Mouse (Mus musculus) midbrain, embryonic 11.5 days (tissue): ENCODE results near the gene Tbx5. TPM values are rescaled to one million over a fixed set of nuclear protein-coding genes. Genes with fewer than 3 reads are reported as not detected.

Source experiments
- ATAC-seq: fragments of 200-750 bp; cut with Nextera tagmentation; 2 replicates; pipeline ENCODE4 v1.8.0; 2017; ENCODE audit warnings: moderate TSS enrichment, moderate library complexity; ENCODE audit not compliant: low FRiP score
- DNase-seq: peaks from one replicate; pipeline ENCODE4 v3.0.0; 2015; ENCODE audit warnings: low spot score; ENCODE audit errors: missing footprints
- H3K27ac ChIP-seq: fragments of 300-500 bp; sonication (generic); 2 replicates; pipeline ENCODE4 v1.5.1; 2014; ENCODE audit warnings: low read depth, low read length
- H3K27me3 ChIP-seq: fragments of 300-500 bp; sonication (generic); 2 replicates; pipeline ENCODE4 v1.6.1; 2014; ENCODE audit warnings: mild to moderate bottlenecking, low read length, moderate library complexity, mixed read lengths; ENCODE audit not compliant: control insufficient read depth, insufficient read depth
- H3K36me3 ChIP-seq: fragments of 300-500 bp; sonication (generic); 2 replicates; pipeline ENCODE4 v1.6.1; 2014; ENCODE audit warnings: mild to moderate bottlenecking, low read length, moderate library complexity, mixed read lengths; ENCODE audit not compliant: control insufficient read depth, insufficient read depth
- H3K4me1 ChIP-seq: fragments of 300-500 bp; sonication (generic); 2 replicates; pipeline ENCODE4 v1.6.1; 2014; ENCODE audit warnings: low read length; ENCODE audit not compliant: control insufficient read depth, insufficient read depth
- H3K4me2 ChIP-seq: fragments of 300-500 bp; sonication (generic); 2 replicates; pipeline ENCODE4 v1.6.1; 2014; ENCODE audit warnings: mild to moderate bottlenecking, moderate library complexity
- H3K4me3 ChIP-seq: fragments of 300-500 bp; sonication (generic); 2 replicates; pipeline ENCODE4 v1.5.1; 2014; ENCODE audit warnings: low read depth, low read length
- H3K9ac ChIP-seq: fragments of 300-500 bp; sonication (generic); 2 replicates; pipeline ENCODE4 v1.6.1; 2014; ENCODE audit warnings: low read length
- H3K9me3 ChIP-seq: fragments of 300-500 bp; sonication (generic); 2 replicates; pipeline ENCODE4 v1.6.1; 2016; ENCODE audit warnings: low read length; ENCODE audit not compliant: control insufficient read depth
- WGBS: fragments of 180-500 bp; shearing (Covaris S2); extraction: QIAGEN DNeasy Blood & Tissue Kit; methylation state at CpG from one replicate; pipeline ENCODE4 v1.1.7; 2014; 5-methylcytosine and 5-hydroxymethylcytosine counted together
- polyA plus RNA-seq: library from polyadenylated mRNA; unstranded; fragments of >200 nt; fragmentation: Nextera tagmentation; extraction: Ambion mirVana; gene quantifications from 2 replicates; pipeline ENCODE4 v1.2.1, GENCODE M21; 2014

Tbx5 gene
- not detected in 2 replicates for polyA plus RNA-seq

GRCm38 (mm10) chr5:119832479-119832796, at the start of gene Tbx5:
Tbx5 (plus strand) TSS chr5:119832668.
- no peaks in the 10 kb centered on the region for H3K36me3 ChIP-seq
- no peak within 1 kb of the TSS for H3K4me3 ChIP-seq
- ATAC-seq (no peak), DNase-seq (no peak)
- H3K4me2 ChIP-seq: no peak within 1 kb of the TSS
- peaks cover 2% of the 10 kb centered on the region; the same call in 1 of the 2 replicates for H3K4me1 ChIP-seq
- no peaks in the 10 kb centered on the region for H3K9me3 ChIP-seq
- peaks cover 94% of the 10 kb centered on the region for H3K27me3 ChIP-seq
- no peak within 1 kb of the TSS for H3K9ac ChIP-seq
- no peak within 1 kb of the TSS for H3K27ac ChIP-seq
- WGBS: 1% methylated on average over 16 of the region's 16 CpGs

DNA sequence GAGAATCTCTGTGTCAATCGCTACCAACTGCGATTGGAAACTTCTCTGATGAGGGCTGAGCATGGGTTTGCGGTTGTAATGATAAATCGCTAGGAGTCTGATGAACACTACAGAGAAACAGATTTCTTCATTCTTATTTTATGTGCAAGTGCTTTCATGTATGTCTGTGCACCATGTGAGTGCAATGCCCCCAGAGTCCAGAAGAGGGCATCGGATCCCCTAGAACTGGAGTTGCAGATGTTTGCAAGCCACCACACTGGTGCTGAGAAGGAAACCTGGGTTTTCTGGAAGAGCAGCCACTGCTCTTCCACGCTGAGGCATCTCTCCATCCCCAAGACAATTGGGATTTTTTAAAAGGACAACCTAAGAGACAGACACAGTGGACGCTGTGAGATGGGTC, 46.5 kb upstream of the Tbx5 start:
- no peak for ATAC-seq
- H3K27ac ChIP-seq: no peak overlapping the region
- H3K27me3 ChIP-seq: no peaks in the 10 kb centered on the region
- no peak overlapping the region for H3K9ac ChIP-seq
- WGBS: 86% methylated on average over 7 of the region's 7 CpGs
- DNase-seq: no peak
- H3K36me3 ChIP-seq: no peaks in the 10 kb centered on the region
- no peaks in the 10 kb centered on the region for H3K9me3 ChIP-seq
- no peak overlapping the region for H3K4me2 ChIP-seq
- no peaks in the 10 kb centered on the region for H3K4me1 ChIP-seq
- H3K4me3 ChIP-seq: no peak overlapping the region

DNA sequence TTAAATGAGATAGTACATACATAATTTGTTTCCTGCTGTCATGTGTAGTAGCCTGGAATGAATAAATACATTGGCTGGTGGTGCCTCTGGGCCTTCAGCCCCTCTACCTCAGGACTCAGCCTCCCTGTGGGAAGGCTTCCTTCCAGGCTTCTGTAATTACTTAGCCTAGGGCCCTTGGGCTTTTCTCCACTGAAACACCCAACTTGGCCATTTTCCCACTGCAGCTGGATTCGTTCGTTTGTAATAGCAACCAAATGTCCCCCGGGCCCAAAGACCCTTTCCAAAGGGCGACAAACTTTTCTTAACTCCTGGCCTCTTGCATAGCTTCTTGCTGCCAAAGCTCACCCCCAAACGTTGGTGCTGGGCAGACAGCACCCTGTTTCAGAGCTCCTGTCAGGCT, 40.8 kb upstream of the Tbx5 start:
- ATAC-seq: no peak
- H3K27me3 ChIP-seq: peaks cover 37% of the 10 kb centered on the region

GRCm38 (mm10) chr5:119793972-119794371, 38.5 kb upstream of the Tbx5 start:
- no peak overlapping the region for H3K9ac ChIP-seq
- no peaks in the 10 kb centered on the region for H3K4me1 ChIP-seq
- H3K9me3 ChIP-seq: no peaks in the 10 kb centered on the region
- H3K36me3 ChIP-seq: no peaks in the 10 kb centered on the region
- no peak overlapping the region for H3K4me2 ChIP-seq
- H3K4me3 ChIP-seq: no peak overlapping the region
- H3K27ac ChIP-seq: no peak overlapping the region
- no peak for ATAC-seq
- no peak for DNase-seq
- WGBS: 2% methylated on average over 4 of the region's 4 CpGs
- H3K27me3 ChIP-seq: peaks cover 60% of the 10 kb centered on the region

More for the DNA sequence above, 40.8 kb upstream of the Tbx5 start:
- Histone ChIP-seq H3K4me3 (no peak overlapping the region), H3K36me3 (no peaks in the 10 kb centered on the region), H3K9ac (no peak overlapping the region), H3K27ac (no peak overlapping the region), H3K9me3 (no peaks in the 10 kb centered on the region), H3K4me2 (no peak overlapping the region), H3K4me1 (no peaks in the 10 kb centered on the region)
- DNase-seq: no peak
- 59% methylated on average over 5 of the region's 5 CpGs for WGBS

GRCm38 (mm10) chr5:119795376-119795775, 37.1 kb upstream of the Tbx5 start:
- Histone ChIP-seq H3K4me1 (no peaks in the 10 kb centered on the region), H3K9ac (no peak overlapping the region), H3K27me3 (peaks cover 74% of the 10 kb centered on the region), H3K9me3 (no peaks in the 10 kb centered on the region), H3K27ac (no peak overlapping the region), H3K36me3 (no peaks in the 10 kb centered on the region), H3K4me3 (no peak overlapping the region), H3K4me2 (no peak overlapping the region)
- DNase-seq: no peak
- whole genome bisulfite sequencing: 2% methylated on average over 6 of the region's 6 CpGs
- no peak for ATAC-seq

DNA sequence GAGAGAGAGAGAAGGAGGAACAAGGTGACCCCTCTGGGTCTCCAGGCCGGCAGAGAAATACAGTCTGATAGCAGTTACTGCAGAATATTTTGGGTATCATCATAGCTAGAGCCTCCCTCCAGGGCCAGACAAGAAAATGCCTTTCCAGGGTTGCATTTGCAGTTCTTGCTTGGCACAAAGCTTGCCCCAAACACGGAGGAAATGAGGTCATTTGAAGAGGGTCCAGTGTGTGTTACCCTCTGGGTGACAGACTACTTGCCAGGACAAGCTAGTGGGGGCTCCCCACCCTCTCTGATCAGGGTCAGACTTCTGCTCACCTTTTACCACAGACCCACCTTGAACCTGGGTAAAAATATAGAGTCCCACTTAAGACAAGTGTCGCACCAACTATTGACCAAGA, 36.7 kb upstream of the Tbx5 start:
- Histone ChIP-seq H3K36me3 (no peaks in the 10 kb centered on the region), H3K9me3 (no peaks in the 10 kb centered on the region), H3K27me3 (peaks cover 78% of the 10 kb centered on the region), H3K4me3 (no peak overlapping the region), H3K9ac (no peak overlapping the region), H3K27ac (no peak overlapping the region), H3K4me2 (no peak overlapping the region), H3K4me1 (no peaks in the 10 kb centered on the region)
- ATAC-seq: no peak
- DNase-seq: peak; percentile 84
- 9% methylated on average over 3 of the region's 3 CpGs for WGBS

DNA sequence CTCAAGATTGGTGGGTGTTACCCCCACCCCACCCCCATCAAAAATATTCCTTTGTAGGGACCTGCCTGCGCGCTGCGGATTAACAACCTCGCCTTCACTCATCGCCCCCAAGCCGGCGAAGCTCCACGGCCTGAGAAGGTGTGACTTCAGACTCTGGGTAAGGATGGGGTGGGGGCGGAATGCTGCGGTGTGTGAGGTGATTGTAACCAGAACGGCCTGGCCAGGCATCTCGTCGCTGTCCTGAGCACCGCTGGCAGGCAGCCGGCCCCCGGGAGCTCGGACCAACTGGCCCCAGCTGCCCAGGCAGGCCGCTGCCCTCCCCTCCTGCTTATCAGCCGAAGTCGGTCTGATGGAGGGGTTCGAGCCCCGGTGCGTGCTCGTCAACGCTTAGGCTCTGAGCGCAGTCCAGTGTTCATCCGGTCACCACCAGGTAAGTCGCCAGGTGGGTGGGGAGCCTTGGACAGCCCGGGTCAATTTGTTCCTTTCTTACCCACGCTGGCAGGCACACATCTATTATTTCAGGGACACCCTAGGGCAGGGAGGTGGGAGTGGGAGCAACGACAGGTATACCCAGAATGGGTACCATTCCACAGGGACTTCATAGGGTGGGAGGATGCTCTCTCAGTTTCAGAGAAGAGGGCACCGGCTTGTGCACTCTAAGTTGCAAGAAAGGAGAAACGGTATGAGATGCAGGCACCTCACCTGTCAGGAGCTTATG, 35.9 kb upstream of the Tbx5 start:
- Histone ChIP-seq H3K36me3 (no peaks in the 10 kb centered on the region), H3K4me2 (no peak overlapping the region), H3K4me1 (no peaks in the 10 kb centered on the region), H3K9me3 (no peaks in the 10 kb centered on the region), H3K9ac (no peak overlapping the region), H3K4me3 (no peak overlapping the region), H3K27ac (no peak overlapping the region), H3K27me3 (peaks cover 86% of the 10 kb centered on the region)
- ATAC-seq: no peak
- DNase-seq: peak; percentile 92
- 3% methylated on average over 33 of the region's 33 CpGs for WGBS

GRCm38 (mm10) chr5:119797580-119798150, 34.8 kb upstream of the Tbx5 start:
- peaks cover 97% of the 10 kb centered on the region for H3K27me3 ChIP-seq
- ATAC-seq (no peak), DNase-seq (peak; percentile 92)
- H3K4me3 ChIP-seq: no peak overlapping the region
- no peaks in the 10 kb centered on the region for H3K4me1 ChIP-seq
- H3K9ac ChIP-seq: no peak overlapping the region
- under 1% methylated on average over 26 of the region's 26 CpGs for WGBS
- H3K4me2 ChIP-seq: no peak overlapping the region
- no peaks in the 10 kb centered on the region for H3K9me3 ChIP-seq
- no peak overlapping the region for H3K27ac ChIP-seq
- H3K36me3 ChIP-seq: no peaks in the 10 kb centered on the region

- ATAC-seq: no peak
- WGBS: 3% methylated on average over 4 of the region's 4 CpGs
- no peak overlapping the region for H3K4me2 ChIP-seq
Observed at GRCm38 (mm10) chr5:119798261-119798660, 34.2 kb upstream of the Tbx5 start.

More at GRCm38 (mm10) chr5:119798261-119798660, 34.2 kb upstream of the Tbx5 start:
- Histone ChIP-seq H3K27me3 (peaks cover 100% of the 10 kb centered on the region), H3K4me1 (no peaks in the 10 kb centered on the region), H3K9me3 (no peaks in the 10 kb centered on the region; the same call in 1 of the 2 replicates), H3K9ac (no peak overlapping the region), H3K27ac (no peak overlapping the region), H3K36me3 (no peaks in the 10 kb centered on the region), H3K4me3 (no peak overlapping the region)
- peak; percentile 93 for DNase-seq
